Mouse (Mus musculus) CD4-positive, CD25-positive, alpha-beta regulatory T cell, adult 2 months (primary cell): ENCODE results near the gene Fstl4.

Experiments used
- DNase-seq: peaks from one replicate; pipeline ENCODE4 v3.0.0-alpha.2; 2012; ENCODE audit warnings: low read depth, low spot score

Fstl4 gene

GRCm38 (mm10) chr11:53202459-53203250 lies 438.2 kb downstream of the Fstl4 start:
- no peak for DNase-seq

GRCm38 (mm10) chr11:53210876-53211275 lies 446.4 kb downstream of the Fstl4 start:
- no peak for DNase-seq

GRCm38 (mm10) chr11:53229011-53229410 lies 464.6 kb downstream of the Fstl4 start:
- no peak for DNase-seq

GRCm38 (mm10) chr11:53231836-53232235 lies 467.4 kb downstream of the Fstl4 start:
- DNase-seq, result no peak

GRCm38 (mm10) chr11:53233590-53233989 lies 469.2 kb downstream of the Fstl4 start:
- no peak for DNase-seq
